Mouse (Mus musculus) lung, adult 18-20 months (tissue): ENCODE data around the gene Pdk2.

ENCODE experiments used
- DNase-seq, 2 experiments: peaks; one replicate each; pipeline ENCODE4 v3.0.0; 2022; ENCODE audit warnings: mixed read lengths in 2 of 2

Gene Pdk2

DNA sequence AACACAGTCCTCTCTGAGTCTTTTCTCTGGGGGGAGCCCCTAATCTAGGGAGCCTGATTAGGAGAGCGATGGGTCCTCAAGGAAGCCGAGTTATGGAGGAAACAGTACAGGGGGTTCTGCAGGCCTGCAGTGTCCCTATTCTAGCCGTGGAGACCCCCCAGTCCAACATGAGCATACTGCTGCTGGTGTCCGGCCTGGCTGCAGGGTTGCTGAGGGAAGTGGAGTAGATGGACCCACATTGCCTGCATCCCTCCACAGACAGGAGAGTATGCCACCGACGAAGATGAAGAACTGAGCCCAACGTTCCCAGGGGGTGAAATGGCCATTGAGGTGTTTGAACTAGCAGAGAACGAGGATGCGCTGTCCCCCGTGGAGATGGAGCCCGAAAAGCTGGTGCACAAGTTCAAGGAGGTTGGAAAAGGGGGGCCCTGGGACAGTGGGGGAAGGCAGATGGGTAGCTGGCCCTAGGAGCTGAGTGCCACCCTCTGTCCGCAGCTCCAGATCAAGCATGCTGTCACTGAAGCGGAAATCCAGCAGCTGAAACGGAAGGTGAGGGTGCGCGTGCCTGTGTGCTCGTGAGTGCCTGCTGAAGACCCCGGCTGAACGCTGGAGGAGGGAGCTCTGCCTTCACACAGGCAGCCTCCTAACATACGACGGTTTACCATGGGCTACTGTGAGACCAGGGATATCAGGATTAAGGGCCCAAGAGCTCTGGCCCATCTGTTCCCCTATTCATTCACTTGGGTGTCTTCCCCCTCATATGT lies 39.4 kb downstream of the Pdk2 start:
- DNase-seq: no peak

DNA sequence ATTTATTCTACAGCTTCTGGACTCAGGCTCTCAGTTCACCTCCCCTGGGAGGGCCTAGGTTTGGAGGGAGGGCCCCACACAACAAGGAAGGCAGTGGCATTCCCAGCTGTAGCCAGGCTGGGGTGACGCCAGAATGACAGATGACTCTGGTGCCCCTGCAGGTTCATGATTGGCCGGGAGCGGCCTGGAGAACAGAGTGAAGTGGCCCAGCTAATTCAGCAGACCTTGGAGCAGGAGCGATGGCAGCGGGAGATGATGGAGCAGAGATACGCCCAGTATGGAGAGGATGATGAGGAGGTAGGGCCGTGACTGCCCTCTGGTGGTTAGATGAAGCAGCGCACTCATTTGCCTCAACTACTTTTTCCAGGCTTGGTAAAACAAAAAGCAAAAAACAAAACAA lies 40.1 kb downstream of the Pdk2 start:
- peak; percentile 73 to 78 for DNase-seq

DNA sequence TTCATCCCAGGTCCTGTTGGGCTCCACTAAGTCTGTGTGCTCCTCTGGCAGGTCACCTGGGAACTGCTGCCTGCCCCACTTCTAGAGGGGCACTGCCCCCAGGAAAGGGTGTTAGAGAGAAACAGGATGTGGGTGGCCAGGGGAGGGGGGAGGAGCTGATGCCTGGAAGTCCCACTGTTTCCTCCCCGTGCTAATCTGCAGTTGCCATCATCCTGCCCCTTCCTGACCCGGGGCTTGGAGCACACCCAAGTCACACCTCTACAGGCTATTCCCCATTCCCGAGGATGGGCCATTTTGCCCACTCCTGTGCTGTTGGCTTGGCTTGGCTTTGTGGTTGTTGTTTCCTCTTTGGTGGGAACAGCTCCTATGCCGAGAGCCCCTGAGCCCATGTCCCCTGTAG lies 40.6 kb downstream of the Pdk2 start:
- peak; percentile 80 to 84 for DNase-seq

DNA sequence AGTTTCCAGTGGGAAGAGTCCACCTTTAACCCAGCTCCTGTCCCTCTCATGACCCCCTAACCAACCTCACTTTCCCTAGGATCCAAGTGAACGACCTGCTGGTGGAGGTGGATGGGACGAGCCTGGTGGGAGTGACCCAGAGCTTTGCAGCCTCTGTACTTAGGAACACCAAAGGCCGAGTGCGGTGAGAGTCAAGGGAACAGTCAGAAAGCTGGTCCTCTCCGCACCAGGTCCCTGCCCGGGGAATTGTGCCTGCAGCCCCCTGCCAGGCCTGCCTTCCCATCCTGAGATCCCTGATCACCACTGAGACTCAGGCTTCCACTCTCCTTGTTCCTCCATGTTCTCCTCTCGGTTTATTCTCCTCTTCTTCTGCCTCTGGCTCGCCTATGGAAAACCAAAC lies 41.0 kb downstream of the Pdk2 start:
- no peak for DNase-seq

DNA sequence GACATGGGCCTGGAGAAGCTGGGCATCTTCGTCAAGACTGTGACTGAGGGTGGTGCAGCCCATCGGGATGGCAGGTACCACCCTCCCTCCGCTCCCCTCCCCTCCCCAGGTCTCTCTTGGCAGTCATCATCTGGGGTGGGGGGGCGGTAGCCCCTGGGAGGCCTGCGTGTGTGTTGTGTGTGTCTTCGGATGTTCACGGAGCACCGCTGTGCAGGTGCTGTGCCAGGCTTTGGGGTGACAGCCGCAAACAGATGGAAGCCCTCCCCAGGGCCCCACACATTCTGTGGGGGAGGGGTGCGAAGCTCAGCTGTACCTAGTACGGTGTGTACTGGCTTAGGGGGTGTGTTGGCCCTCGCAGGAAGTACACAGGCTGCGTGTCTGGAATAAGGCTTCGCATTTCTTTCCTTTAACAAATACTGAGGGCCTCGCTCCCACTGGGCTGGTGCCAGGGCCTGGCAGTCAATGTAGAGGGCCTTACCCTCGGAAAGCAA lies 43.1 kb downstream of the Pdk2 start:
- peak; percentile 57 to 66 for DNase-seq

DNA sequence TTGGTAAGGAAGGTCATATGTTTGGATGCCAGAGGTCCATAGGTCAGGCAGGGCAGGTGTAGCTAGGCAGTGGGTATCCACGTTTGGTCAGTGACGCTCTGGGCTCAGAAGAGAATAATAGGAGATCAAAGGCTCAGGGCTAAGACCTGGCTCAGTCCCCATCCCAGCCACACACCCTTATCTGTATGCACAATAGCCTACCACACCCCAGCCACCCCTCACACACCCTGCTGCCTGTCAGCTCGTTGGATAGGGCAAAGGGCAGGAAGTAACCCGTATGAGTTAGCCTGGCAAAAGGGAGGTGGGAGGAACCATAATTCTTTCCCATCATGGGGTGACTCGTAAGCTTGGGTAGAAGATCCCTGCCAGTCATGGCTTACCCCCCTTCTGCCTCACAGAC lies 43.6 kb downstream of the Pdk2 start:
- DNase-seq: peak; percentile 32 to 56

GRCm38 (mm10) chr11:94996984-94997383 lies 44.2 kb downstream of the Pdk2 start:
- no peak for DNase-seq

GRCm38 (mm10) chr11:94996101-94996500 lies 45.1 kb downstream of the Pdk2 start:
- no peak for DNase-seq

- no peak for DNase-seq
These were observed 46.0 kb downstream of the Pdk2 start for GRCm38 (mm10) chr11:94994947-94995772.

- peak; percentile 26 to 41 for DNase-seq
These were observed 46.8 kb downstream of the Pdk2 start for GRCm38 (mm10) chr11:94994208-94994814.

- peak; percentile 86 to 88 for DNase-seq
These were observed 48.2 kb downstream of the Pdk2 start for GRCm38 (mm10) chr11:94992754-94993606.

GRCm38 (mm10) chr11:94992480-94992753 lies 48.7 kb downstream of the Pdk2 start:
- DNase-seq: peak in 1 of 2 experiments; percentile 32

- peak; percentile 49 to 59 for DNase-seq
These were observed 49.3 kb downstream of the Pdk2 start for GRCm38 (mm10) chr11:94991641-94992479.

- DNase-seq: peak; percentile 94 to 95
These were observed 50.2 kb downstream of the Pdk2 start, which contains the start of gene Ppp1r9b for GRCm38 (mm10) chr11:94990749-94991577. Gene Ppp1r9b, plus strand, starts transcription at chr11:94991035.

GRCm38 (mm10) chr11:94990102-94990748 lies 50.9 kb downstream of the Pdk2 start:
- DNase-seq: no peak

- peak; percentile 84 to 89 for DNase-seq
These were observed 51.6 kb downstream of the Pdk2 start for GRCm38 (mm10) chr11:94989562-94990017.

- no peak for DNase-seq
These were observed 52.2 kb downstream of the Pdk2 start for GRCm38 (mm10) chr11:94988780-94989561.

- no peak for DNase-seq
These were observed 53.3 kb downstream of the Pdk2 start for GRCm38 (mm10) chr11:94987851-94988250.

- no peak for DNase-seq
These were observed 53.8 kb downstream of the Pdk2 start for GRCm38 (mm10) chr11:94987341-94987740.
